Mouse (Mus musculus) cerebellum, adult 11 months (tissue): ENCODE measurements around the gene Lhpp.
A peak's percentile ranks its signal among the peaks of the same experiment; 100 is the strongest.

Experiments
- DNase-seq: peaks from one replicate; pipeline ENCODE4 v3.0.0; 2022

Lhpp gene

GRCm38 (mm10) chr7:132713483-132714126, 103.2 kb downstream of the Lhpp start:
- DNase-seq: peak; percentile 24

- peak; percentile 42 for DNase-seq
Measured at GRCm38 (mm10) chr7:132714236-132714923, 103.9 kb downstream of the Lhpp start.

GRCm38 (mm10) chr7:132715259-132715658, 104.8 kb downstream of the Lhpp start:
- no peak for DNase-seq

GRCm38 (mm10) chr7:132719570-132719969, 109.1 kb downstream of the Lhpp start:
- DNase-seq: no peak

DNA sequence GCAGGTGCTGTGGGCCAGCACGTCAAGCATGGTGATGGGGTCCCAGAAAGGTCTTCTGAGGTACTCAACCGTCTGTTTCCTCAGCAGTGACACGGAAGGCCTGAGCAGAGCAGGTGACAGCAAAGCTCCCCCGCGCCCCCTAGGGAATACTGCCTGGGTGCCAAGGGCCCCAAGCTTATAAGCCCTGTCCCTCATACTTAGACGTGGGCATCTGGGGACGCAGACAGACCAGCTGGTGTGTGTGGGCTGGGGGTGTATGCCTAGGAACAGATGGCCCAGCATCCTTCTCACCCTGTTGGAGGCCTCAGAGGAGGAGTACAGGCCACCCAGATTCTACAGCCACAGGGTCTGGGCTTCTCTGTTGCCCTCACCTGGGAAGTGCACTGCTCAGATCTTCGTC, 110.1 kb downstream of the Lhpp start:
- peak; percentile 77 for DNase-seq

- peak; percentile 41 for DNase-seq
Measured at GRCm38 (mm10) chr7:132722401-132723370, 112.2 kb downstream of the Lhpp start.

DNA sequence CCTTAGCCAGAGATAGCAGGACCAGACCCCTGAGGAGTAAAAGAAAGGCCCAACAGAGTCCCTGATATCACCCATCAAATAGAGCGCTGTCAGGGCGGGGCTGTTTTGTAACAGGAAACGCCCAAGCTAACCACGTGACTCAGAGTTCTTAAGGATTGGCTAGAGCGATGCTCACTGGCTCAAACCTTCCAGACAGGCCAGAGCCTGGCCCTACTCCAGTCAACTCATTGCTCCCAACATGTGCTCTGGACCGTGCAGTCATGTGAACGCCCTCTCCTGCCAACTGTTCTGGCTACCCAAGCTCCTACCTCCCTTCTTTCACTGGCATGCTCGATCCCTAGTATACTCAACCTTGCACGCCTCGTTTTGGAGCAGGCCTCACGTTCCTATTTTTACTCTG, 113.5 kb downstream of the Lhpp start:
- DNase-seq: peak; percentile 93

DNA sequence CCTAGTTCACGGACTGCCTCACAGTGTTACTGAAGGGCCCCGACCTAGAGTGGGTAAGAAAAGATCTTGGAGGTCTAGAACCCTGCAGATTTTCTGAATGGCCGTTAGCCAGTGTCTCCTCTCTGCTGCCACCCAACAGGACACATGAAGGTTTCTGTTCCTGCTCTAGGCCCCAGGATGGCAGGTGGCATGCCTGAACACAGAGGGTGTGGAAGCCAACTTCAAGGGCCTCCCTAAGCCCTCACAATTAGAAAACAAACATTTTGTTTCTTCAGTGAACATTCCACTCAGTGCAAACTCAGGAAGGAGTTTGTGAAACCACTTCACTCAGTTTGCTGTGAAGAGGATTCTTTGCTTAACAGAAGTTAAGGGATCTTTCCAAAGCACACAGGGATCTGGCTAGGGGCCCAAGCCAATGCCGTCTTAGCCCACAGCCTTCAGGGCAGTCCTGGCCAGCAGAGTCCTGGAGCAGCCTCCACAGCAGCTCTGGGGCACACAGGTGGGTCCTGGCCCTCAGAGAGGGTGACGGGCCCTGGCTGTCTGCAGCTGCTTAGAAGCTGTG, 114.1 kb downstream of the Lhpp start:
- peak; percentile 54 for DNase-seq

GRCm38 (mm10) chr7:132726106-132726861, 115.8 kb downstream of the Lhpp start:
- DNase-seq: peak; percentile 18

- no peak for DNase-seq
Measured at GRCm38 (mm10) chr7:132729093-132729831, 118.8 kb downstream of the Lhpp start.

- no peak for DNase-seq
Measured at GRCm38 (mm10) chr7:132730510-132730909, 120.1 kb downstream of the Lhpp start.

DNA sequence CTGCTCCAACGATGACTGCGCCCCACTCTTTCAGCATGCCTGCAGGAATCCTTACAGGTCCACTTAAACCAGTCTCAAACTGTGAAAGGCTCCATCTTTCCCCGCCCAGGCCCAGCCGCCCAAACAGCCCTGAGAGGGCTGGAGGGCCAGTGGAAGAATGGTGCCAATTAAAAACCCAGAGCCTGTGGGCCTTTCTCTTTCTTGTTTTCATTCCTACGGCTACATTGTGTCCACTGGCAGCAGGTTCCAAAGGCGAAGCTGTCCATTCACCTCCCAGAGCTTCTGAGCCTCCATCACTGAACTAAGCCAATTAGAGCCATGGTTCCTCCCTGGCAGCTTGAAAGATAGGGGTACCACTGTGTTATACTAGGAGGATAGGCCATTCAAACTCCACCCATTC, 121.1 kb downstream of the Lhpp start:
- no peak for DNase-seq

DNA sequence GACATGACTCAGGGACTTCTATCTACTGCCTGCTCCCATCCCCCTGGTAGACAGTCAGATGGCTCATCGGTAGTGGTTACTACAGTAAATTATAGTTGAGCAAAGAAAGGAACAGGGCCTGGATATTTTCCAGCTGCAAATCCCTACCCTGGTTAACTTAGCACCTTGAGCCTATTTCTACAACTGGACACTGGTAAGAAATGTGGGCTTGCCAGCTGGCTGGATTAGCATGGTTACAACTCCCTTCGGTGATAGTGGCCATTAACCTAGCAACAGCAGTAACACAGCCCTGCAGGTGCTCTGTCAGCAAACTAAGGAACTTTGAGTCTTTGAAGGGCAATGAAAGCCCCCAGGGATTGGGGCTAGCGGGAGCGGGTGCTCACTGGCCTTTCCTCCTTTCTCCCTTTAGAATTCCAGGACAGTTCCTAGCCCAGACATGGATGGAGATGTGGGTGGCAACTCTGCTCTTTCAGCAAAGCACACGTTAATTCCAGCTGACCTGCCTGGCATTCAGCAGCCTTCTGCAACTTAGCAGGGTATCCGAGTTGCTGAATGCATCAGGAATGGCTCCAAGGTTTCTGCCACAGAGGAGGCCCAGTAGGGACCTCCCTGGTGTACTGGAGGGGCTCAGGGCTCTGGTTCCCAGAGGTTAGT, 121.8 kb downstream of the Lhpp start:
- DNase-seq: no peak

DNA sequence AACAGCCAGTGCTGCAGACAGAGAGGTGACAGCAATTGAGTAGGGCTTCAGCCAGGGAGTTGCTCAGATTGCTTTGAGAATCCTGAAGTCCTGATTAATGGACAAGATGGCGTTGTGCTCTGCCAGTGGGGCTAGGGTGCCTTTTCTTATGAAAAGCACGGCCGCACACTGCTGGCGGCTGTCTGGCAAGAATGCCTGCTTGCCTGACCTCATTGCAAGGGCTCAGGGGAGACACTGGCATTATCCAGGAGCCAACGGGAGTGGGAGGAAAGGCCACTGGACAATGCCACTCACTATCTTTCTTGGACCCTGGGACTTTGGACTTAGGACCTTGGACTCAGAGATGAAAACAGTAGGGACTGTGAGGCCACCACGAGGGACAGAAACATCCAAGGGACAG, 123.1 kb downstream of the Lhpp start:
- DNase-seq: no peak

DNA sequence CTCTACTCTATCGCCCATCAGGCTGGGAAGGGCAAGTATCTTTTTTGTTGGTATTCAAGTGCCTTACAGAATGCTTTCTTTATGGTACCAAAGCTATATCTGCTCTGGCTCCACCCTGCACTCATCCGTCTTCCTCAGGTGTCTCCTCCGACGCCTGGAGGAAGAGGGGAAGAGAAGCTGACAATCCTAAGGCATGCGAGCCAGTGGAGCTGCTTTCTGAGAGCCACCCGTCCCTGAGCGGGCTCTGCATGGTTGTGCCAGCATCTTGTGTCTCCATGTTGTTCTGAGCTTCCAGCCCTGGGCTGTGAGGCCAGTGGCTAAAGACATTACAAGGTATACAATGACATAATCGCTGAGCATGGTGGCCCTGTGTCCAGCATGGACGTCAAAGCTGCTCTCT, 123.8 kb downstream of the Lhpp start:
- DNase-seq: no peak

- DNase-seq: no peak
Measured at GRCm38 (mm10) chr7:132735145-132735544, 124.7 kb downstream of the Lhpp start.

- peak; percentile 67 for DNase-seq
Measured at GRCm38 (mm10) chr7:132736099-132736862, 125.8 kb downstream of the Lhpp start.

GRCm38 (mm10) chr7:132738844-132739243, 128.4 kb downstream of the Lhpp start:
- DNase-seq: peak; percentile 65

DNA sequence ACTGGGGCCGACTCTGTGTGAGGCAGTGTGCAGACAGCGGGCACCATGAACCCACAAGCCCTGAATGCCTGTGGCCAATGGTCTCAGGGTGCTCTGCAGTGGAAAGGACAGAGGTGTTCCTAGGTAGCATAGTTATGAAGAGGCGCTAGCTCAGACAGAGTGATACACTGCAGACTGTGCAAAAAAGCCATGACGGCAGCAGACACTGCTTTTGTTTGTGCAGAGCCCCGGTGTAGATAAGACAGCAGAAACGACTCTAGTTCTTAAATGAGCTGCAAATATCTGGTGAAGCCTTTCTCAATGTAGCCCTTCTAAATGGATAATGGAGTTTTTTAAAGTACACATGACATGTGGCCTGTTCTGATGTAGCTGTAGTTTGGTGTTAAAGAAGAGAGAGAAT, 129.4 kb downstream of the Lhpp start:
- no peak for DNase-seq

DNA sequence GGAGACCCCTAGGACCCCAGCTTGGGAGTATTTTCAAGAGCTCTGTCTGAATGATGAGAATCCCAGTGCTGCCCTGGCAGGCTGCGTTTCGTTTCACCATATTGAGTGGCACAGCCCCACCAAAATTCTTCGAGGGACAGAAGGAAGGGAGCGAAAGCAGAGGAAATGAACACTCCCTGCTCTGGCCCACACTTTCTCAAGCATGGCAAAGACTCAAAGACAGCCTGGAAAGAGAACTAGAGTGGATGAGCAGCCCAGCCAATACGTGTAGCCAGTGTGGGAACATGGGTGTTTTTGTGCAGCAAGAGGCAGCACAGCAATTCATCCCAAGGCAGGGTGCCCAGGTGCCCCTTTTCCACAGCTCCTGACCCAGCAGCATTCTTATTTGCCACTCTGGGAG, 132.5 kb downstream of the Lhpp start:
- DNase-seq: no peak
